Mouse (Mus musculus): ENCODE measurements around the gene Trim45.
A peak's percentile ranks its signal among the peaks of the same experiment; 100 is the strongest.

Gene Trim45

GRCm38 (mm10) chr3:100921825-100922505 is at the start of gene Trim45:
Gene Trim45, plus strand, starts transcription at chr3:100922202.
- peak; percentile 94 for DNase-seq (ENCODE audit: low read depth in 2 of 2, low spot score in 2 of 2)

DNA sequence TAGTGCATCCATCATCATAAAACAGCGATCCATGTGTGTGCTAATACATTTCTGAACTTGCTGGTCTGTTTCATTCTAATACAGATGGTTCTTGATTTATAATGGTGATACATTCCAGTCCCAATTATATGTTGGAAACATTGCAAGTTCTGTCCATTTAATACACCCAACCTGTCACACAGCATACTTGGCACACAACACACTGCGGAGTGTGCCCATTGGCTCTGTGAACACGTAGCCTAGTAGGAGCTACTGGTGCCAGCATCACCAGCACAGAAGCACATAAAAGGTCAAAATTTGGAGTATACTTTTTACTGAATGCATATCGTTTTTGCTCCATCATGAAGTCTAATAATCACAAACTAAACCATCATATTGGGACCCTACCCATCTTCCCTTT is 44.9 kb upstream of the Trim45 start:
- DNase-seq (ENCODE audit: low read depth in 2 of 2, low spot score in 2 of 2): no peak

GRCm38 (mm10) chr3:100881403-100881802 is 40.6 kb upstream of the Trim45 start:
- no peak for DNase-seq (ENCODE audit: low read depth in 2 of 2, low spot score in 2 of 2)

DNA sequence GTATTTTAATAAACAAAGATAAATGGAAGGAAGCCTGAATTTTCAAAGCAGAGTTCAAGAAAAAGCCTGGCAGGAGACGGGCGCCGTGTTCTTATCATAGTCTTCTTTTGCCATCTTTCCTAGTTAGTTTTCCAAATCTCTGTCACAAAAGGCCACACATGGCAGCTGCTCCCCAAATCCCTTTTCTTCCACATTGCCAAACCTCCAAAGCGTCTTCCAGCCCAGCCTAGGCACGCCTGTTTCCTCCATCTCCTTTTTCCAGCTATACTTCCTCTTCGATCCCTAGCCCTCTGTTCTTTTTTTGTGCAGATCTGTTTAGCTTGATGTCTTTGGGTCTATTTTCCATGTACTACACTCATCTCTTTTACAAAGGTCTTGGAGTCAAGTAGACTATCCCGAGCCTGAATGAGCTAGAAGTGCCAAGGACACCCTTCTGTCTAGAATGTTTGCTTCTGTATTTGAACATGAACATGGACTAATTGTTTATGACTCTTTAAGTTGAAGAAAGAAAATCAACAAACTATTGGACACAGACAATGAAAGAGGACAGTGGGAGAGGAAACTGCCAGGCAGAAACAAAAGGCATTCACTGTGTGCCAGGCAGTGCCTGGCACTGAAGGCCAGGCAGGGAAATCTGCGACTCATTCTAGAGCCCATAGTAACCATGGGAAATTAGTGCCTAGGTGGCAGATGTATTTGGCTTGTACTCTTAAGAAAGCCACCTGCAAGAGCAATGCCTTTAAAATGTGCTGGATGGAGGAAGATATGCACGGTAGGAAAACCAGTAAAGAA is 40.0 kb upstream of the Trim45 start:
- DNase-seq (ENCODE audit: low read depth in 2 of 2, low spot score in 2 of 2): no peak

DNA sequence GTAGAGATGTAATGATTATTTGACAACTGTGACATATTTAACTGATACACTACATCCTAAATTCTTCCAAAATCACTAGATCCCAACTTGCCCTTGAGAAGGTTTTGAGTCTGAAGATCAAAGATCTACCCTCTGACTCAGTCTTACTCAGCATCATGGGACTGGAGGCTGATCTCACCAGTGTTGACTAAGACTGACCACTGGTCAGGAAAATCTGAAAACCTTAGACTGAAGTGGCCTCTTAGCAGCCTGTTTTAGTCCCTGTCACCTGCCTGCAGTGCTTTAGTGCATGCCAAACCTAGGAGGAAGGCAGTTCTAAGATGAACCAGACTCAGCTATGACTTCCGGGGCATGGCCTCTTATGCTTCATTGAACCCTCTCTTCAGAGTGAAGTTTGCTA is 32.8 kb upstream of the Trim45 start:
- no peak for DNase-seq (ENCODE audit: low read depth in 2 of 2, low spot score in 2 of 2)

DNA sequence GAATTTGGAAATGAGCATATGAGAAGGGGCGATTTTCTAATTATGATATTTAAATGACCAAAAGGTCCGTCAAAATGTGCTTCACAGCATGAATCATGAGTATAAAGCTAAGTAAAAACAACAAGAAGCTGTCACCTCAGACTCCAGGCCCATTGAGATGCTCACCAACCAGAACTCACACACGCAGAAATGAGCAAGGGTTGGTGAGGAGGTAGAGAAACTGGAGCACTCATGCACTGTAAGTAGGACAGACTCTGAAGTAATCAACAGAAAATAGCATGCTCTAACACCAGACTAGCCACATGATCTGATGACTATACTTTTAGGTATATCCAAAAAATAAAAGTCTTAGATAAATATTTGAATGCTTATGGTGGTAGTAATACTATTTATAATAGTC is 31.6 kb upstream of the Trim45 start:
- DNase-seq (ENCODE audit: low read depth in 2 of 2, low spot score in 2 of 2): no peak

DNA sequence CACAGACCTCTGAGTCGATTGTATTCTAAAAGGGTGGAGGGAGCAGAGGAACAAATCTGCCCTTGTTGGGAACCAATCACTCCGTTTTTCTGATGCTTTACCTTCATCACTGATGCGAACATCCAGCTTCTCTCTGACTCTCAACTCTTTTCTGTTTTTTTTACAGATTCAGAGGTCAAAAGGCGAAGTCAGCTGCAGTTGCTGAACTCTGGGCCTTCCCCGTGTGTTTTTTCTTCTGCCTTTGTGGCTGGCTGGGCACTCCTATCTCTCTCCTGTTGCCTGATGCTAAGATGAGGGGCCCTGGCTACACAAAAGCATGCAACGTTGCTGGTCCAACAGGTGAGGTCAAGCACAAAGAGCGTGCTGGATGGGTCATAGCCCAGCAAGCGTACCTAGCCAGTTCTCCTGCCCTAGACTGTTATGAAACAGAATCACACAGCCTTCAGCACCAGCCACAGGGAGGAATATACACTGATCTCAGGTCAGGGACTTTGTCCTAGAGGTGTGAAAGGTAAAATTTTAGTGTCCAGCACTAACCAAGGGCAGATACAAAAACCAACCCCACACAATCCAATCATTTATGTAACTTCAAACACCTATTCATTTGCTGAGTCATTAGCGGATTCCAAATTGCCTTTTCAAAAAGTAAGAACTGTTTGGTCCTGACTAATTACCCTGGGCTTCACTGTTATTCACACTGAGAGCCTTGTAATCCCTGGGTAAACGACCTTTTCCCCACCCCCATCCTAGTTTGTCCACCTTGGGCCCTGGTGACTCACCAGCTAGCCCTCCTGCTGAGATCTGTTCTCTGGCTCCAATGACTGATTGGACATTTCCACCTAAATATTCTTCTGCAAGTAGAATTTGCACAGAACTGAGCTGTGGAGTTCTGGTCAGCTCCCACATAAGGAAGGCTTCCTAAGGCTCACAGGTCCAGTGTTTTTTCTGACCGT is 29.3 kb upstream of the Trim45 start:
- no peak for DNase-seq (ENCODE audit: low read depth in 2 of 2, low spot score in 2 of 2)

- no peak for DNase-seq (ENCODE audit: low read depth in 2 of 2, low spot score in 2 of 2)
Measured at GRCm38 (mm10) chr3:100895500-100895899, 26.5 kb upstream of the Trim45 start.

- DNase-seq (ENCODE audit: low read depth in 2 of 2, low spot score in 2 of 2): no peak
Measured at GRCm38 (mm10) chr3:100906128-100906527, 15.9 kb upstream of the Trim45 start.

- DNase-seq (ENCODE audit: low read depth in 2 of 2, low spot score in 2 of 2): no peak
Measured at GRCm38 (mm10) chr3:100906916-100907315, 15.1 kb upstream of the Trim45 start.

- DNase-seq (ENCODE audit: low read depth in 2 of 2, low spot score in 2 of 2): no peak
Measured at GRCm38 (mm10) chr3:100908594-100908993, 13.4 kb upstream of the Trim45 start.

GRCm38 (mm10) chr3:100910621-100911020 is 11.4 kb upstream of the Trim45 start:
- no peak for DNase-seq (ENCODE audit: low read depth in 2 of 2, low spot score in 2 of 2)

DNA sequence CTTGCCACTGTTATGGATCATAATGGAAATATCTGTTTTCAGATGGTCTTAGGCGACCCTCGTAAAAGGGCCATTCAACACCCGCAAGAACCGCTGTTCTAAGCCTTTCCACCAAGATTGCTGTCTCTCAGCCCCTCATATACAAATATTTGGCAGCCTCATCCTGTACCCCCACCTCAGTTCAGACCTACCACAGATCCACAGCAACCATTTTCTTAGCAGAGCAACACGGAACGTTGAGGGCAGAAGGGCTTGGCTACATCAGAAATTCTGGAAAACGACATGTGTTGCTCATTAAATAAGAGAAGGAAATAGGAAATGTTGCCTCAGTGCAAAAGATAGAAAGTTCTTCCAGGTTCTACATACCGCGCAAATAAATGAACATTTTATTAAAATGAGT is 11.0 kb upstream of the Trim45 start:
- no peak for DNase-seq (ENCODE audit: low read depth in 2 of 2, low spot score in 2 of 2)

DNA sequence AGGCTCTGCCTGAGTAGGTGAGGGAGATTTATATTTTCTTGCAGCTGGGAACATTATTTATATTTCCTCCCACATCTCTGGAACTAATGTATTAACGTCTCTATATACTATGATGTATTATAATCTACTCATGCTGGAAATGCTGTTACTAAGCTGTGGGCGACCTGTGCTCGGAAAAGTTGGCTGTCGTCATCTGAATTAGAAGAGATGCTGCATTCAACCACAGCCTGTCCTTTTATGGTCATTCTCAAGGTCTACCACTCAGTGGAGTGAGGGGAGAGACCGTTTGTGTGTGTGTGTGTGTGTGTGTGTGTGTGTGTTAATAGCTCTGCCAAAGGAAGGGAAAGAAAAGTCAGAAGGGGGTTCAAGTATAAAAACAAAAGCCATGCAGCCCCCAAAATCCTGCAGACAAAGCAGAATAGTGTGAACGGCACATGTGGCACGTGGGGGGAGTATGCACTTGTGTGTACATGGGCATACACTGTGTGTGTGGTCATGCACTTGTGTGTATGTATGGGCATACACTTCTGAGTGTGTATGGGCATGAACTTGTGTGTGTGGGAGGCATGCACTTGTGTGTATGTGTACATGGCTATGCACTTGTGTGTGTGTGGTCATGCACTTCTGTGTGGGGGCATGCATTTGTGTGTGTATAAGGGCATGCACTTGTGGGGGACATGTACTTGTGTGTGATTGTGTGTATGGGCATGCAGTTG is 10.3 kb upstream of the Trim45 start:
- no peak for DNase-seq (ENCODE audit: low read depth in 2 of 2, low spot score in 2 of 2)

DNA sequence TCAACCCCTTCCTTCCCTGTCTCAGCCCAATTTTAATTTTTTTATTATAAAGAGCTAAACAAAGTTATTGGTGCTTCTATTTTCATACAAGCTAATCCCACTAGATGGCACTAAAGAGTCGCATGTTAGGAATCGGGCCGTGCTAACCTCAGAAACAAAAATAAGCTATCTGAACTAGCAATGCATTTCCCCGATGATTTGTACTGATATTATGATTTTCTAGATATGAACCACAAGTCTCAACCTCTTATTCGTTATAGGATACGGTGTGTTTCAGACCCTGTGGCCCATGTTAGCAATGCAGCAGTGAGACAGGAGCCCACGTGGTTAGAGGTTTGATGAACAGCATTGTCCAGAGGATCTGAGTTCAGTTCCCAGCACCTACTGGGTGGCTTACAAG is 5.2 kb upstream of the Trim45 start:
- peak in 1 of 2 experiments; percentile 52 for DNase-seq (ENCODE audit: low read depth in 2 of 2, low spot score in 2 of 2)

DNA sequence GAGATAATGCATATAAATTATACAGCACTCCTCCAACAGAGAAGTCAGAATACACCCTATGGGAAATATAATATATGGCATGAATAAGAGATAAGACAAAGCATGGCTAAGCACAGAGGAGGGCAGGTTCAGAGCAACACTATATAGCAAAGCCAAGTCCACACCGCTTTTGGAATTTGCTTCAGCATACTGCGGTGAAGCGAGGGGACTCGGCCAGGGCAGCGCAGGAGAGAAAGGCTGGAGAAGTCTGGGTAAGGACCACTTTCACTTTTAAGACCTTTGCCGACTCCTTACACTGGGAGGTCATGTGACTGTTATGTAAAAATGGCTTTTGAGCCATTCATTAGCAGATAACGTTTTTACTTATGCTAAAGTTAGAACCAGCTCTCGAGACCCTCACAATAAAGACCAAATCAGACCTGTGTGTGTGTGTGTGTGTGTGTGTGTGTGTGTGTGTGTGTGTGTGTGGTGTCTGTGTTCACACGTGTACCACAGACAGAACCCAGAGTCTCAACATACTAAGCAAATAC is 1.3 kb upstream of the Trim45 start:
- no peak for DNase-seq (ENCODE audit: low read depth in 2 of 2, low spot score in 2 of 2)

- no peak for DNase-seq (ENCODE audit: low read depth in 2 of 2, low spot score in 2 of 2)
Measured at GRCm38 (mm10) chr3:100922506-100923375, 739 bp downstream of the Trim45 start.

DNA sequence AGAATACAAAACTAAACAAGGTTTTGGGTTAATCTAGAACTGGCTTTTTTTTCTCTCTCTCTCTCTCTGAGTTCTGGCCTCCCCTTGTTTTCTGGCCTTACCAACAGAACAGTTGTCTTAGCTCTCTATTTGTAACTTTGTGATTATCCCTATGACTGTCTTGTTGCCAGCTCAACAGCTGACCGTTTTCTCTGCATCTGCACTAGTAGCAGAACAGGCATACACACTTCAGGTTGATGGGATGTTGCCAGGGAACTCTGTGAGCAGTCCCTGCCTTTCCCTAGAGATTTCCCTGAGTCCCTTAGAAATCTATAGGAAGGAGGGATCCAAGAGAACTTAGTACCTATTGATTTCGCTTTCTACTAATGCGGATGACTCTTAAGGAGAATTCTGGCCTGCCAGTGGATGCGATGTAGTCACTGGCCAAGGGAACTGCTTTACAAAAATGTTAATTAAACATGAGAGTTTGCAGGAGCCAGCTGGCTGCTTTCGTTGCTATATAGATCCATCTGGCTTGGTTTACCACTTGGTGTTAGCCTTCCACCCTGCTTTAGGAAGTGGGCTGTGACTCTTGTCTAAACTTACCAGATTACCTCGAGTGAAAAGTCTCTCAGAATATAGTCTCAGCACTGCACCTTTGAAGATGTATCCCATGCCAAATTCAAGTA is 2.2 kb downstream of the Trim45 start:
- no peak for DNase-seq (ENCODE audit: low read depth in 2 of 2, low spot score in 2 of 2)

DNA sequence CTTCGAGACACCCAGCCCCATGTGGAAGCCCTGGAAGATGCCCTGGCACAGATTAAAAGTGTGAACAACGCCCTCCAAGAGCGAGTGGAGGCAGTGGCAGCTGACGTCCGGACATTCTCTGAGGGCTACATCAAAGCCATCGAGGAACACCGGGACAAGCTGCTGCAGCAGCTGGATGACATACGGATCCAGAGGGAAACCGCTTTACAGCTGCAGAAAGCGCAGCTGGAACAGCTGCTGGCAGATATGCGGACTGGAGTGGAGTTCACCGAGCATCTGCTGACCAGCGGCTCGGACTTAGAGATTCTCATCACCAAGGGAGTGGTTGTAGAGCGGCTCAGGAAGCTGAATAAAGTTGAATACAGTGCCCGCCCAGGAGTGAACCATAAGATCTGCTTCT is 3.2 kb downstream of the Trim45 start:
- no peak for DNase-seq (ENCODE audit: low read depth in 2 of 2, low spot score in 2 of 2)
